Comparison of ENCODE assay signal across 11 mouse cellular contexts in genomic region chr15:25771782-25772181, GRCm38 (mm10).
"Had no signal": no experiment of that assay in that cellular context is flagged by ENCODE, and none has a peak within 500 bp of the region (broad histone marks: within the 10 kb centered on the region; RNA-seq: fewer than 3 reads in every experiment).

No protein-coding gene starts in this region.

- H3K9ac ChIP-seq: limb, embryonic 12.5 days; liver, embryonic 13.5 days; liver, postnatal 0 days; neural tube, embryonic 15.5 days had no signal

- H3K4me3 ChIP-seq: layer of hippocampus, adult 2 months; limb, embryonic 12.5 days; liver, embryonic 13.5 days; myocyte; neural tube, embryonic 15.5 days had no signal

- DNase-seq: kidney, postnatal 10 days; kidney, postnatal 4 days; liver; liver, embryonic 13.5 days; liver, postnatal 0 days; thymus, postnatal 4 days had no signal

- H3K27ac ChIP-seq: liver, embryonic 13.5 days; neural tube, embryonic 15.5 days; stomach, postnatal 0 days had no signal

- H3K9me3 ChIP-seq: limb, embryonic 12.5 days; liver, embryonic 13.5 days; neural tube, embryonic 15.5 days had no signal

- H3K27me3 ChIP-seq: limb, embryonic 12.5 days; liver, embryonic 13.5 days; neural tube, embryonic 15.5 days had no signal

- ATAC-seq: liver, postnatal 0 days had no signal

- H3K4me2 ChIP-seq: limb, embryonic 12.5 days; liver, embryonic 13.5 days; neural tube, embryonic 15.5 days had no signal

- H3K36me3 ChIP-seq: neural tube, embryonic 15.5 days had no signal
